Mouse (Mus musculus) mature B cell (primary cell): ENCODE measurements around the gene Ranbp17.

Source experiments
- in situ Hi-C: fragments of 300-500 bp; cut with MboI; formaldehyde crosslinking; loops from 2 replicates; pipeline ENCODE4 v1.14.3; 2019

Gene Ranbp17

GRCm38 (mm10) chr11:33197133-33197514 lies 316.4 kb downstream of the Ranbp17 start:
- in situ Hi-C loops = no loop called here

GRCm38 (mm10) chr11:33196447-33197132 lies 317.0 kb downstream of the Ranbp17 start:
- in situ Hi-C loops = no loop called here

GRCm38 (mm10) chr11:33195531-33196446 lies 317.8 kb downstream of the Ranbp17 start:
- in situ Hi-C loops = no loop called here

DNA sequence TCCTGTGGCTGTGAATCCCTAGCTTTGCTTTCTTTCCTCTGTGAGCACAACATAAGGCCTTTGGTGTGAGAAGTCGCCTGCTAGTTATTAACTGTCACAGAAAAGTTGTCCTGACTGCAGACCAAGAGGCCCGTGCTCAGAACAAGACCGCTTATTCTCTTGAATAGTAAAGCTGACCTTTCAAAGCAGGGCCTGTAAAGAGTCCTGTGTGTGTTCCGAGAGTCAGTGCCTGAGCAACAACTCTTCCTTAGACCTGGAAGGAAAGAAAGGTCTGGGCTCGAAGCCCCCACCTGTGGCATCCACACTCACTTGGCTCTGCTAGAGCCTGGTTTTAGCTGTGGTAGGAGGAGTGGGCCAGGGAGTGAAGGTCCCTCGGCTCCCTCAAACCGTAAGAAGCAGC lies 318.5 kb downstream of the Ranbp17 start:
- in situ Hi-C loops = no loop called here

GRCm38 (mm10) chr11:33193695-33194094 lies 319.9 kb downstream of the Ranbp17 start:
- in situ Hi-C loops = no loop called here

- in situ Hi-C loops = no loop called here
Measured at GRCm38 (mm10) chr11:33181804-33182203, 331.7 kb downstream of the Ranbp17 start.

GRCm38 (mm10) chr11:33180701-33181116 lies 332.8 kb downstream of the Ranbp17 start:
- in situ Hi-C loops = no loop called here

GRCm38 (mm10) chr11:33179802-33180201 lies 333.7 kb downstream of the Ranbp17 start:
- in situ Hi-C loops = no loop called here

- in situ Hi-C loops = no loop called here
Measured at GRCm38 (mm10) chr11:33176525-33177245, 336.9 kb downstream of the Ranbp17 start.

DNA sequence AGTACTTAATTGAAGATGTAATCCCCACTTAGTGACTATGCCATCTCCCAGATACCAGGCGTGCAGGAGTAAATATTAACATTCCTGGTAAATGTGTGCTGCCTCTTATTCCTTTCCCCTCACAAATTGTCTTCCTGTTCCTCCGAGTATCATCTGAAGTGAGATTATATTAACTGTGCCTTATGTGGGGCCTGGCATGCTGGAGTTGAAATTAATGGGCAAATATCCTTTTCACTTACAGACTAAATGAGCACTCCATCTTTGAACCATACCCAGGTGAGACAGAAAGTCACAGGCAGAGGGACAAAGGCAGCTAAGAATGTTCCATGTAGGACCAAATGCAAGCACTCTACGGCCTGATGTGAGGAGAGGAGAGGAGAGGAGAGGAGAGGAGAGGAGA lies 337.8 kb downstream of the Ranbp17 start:
- in situ Hi-C loops = no loop called here

- in situ Hi-C loops = no loop called here
Measured at GRCm38 (mm10) chr11:33170489-33170888, 343.1 kb downstream of the Ranbp17 start.

GRCm38 (mm10) chr11:33162998-33163506 lies 350.5 kb downstream of the Ranbp17 start, which contains the start of gene Npm1:
TSS of gene Npm1 (minus strand) at chr11:33163206.
- in situ Hi-C loops = no loop called here

DNA sequence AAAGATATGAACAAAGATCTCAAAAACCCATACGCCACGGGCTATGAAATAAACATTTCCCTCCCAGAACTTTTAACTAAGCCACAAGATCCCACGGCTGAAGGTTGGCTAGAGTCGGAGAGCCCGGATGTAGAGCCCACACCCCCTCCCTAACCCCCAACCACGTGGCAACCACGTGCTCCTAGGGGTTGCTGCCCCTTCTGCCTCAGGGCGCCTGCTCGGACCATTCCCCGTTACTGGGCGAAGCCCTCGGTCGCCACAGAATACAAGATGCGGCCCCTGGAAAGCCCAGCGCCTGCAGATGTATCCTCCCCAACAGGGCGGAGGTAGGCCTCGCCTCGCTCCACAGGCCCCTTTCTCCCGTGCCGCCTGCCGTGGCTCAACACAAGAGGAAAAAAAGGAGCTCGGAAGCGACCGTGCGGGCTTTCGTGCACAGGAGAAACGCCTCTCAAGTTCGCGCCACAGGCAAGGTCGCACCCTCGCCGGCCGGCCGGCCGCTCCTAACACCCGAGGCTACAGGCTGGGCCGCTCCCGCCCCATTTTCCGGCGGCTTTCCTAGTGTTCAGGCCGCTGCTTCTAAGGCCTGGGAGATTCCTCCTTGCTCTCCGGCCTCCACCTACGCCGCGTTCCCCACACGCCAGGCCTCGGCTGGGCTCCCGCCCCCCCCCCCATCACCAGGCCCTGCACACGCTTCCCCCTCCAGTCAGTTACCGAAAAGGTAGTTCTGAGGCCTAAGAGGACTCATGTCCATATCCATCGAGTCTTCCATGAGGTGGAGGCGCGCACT lies 351.1 kb downstream of the Ranbp17 start:
- in situ Hi-C loops = no loop called here
